19 mouse cellular contexts compared by ENCODE assay signal in genomic region chr11:35065959-35066414, GRCm38 (mm10). TPM values are rescaled to one million over a fixed set of nuclear protein-coding genes. Genes with fewer than 3 reads are reported as not detected.
A peak's percentile ranks its signal among the peaks of the same experiment; 100 is the strongest.
DNase-seq lines count a peak whose midpoint lies in the region; ATAC-seq and TF ChIP-seq lines count a peak whose summit lies in the region.
"Had no signal": no experiment of that assay in that cellular context is flagged by ENCODE, and none has a peak within 500 bp of the region (broad histone marks: within the 10 kb centered on the region; RNA-seq: fewer than 3 reads in every experiment).

No protein-coding gene starts in this region.

- H3K27ac ChIP-seq in embryonic facial prominence, embryonic 14.5 days (replicated peaks; ENCODE audit: low read depth, low read length): no peak overlapping the region
- H3K27ac ChIP-seq in limb, embryonic 14.5 days (replicated peaks; ENCODE audit: low read depth, low read length): peak overlapping the region; percentile 50; the same call in 1 of the 2 replicates
- H3K27ac ChIP-seq: forebrain, embryonic 10.5 days; hindbrain, embryonic 10.5 days; limb, embryonic 15.5 days had no signal

- ATAC-seq in embryonic facial prominence, embryonic 14.5 days (ENCODE audit: low read depth): no peak
- ATAC-seq in limb, embryonic 14.5 days (ENCODE audit: low FRiP score, low read depth): peak; percentile 82

- H3K27me3 ChIP-seq in embryonic facial prominence, embryonic 14.5 days (replicated peaks; ENCODE audit: control insufficient read depth, insufficient read depth, low read length): no peaks in the 10 kb centered on the region
- H3K27me3 ChIP-seq in limb, embryonic 14.5 days (ENCODE audit: control insufficient read depth, insufficient read depth, low read length): no peaks in the 10 kb centered on the region
- H3K27me3 ChIP-seq: limb, embryonic 15.5 days had no signal

- H3K4me3 ChIP-seq in embryonic facial prominence, embryonic 14.5 days (ENCODE audit: low read depth, low read length): no peak overlapping the region
- no peak overlapping the region for H3K4me3 ChIP-seq in limb, embryonic 14.5 days (replicated peaks; ENCODE audit: low read length)
- H3K4me3 ChIP-seq: forebrain, embryonic 10.5 days; hindbrain, embryonic 10.5 days; limb, embryonic 15.5 days had no signal

- DNase-seq in heart, adult 11 months: peak; percentile 97
- DNase-seq in heart, postnatal 25 days (ENCODE audit: low spot score): no peak
- DNase-seq in 3T3-L1 (ENCODE audit: low read depth, low spot score): peak; percentile 99
- DNase-seq in embryonic facial prominence, embryonic 14.5 days (ENCODE audit: low spot score): peak; percentile 17
- DNase-seq in limb, embryonic 14.5 days (ENCODE audit: low spot score): peak; percentile 34
- no peak for DNase-seq in adrenal gland, adult (ENCODE audit: inconsistent age in 2 of 2, low spot score in 1 of 2)
- DNase-seq in frontal cortex, postnatal 14 days (ENCODE audit: low spot score in 2 of 2): no peak
- DNase-seq in kidney, adult 18-20 months: no peak
- DNase-seq: adrenal gland, postnatal 36 days; cerebellum, adult 11 months; kidney, postnatal 10 days; layer of hippocampus, postnatal 36 days; thymus, postnatal 14 days had no signal

- no peak for TF ChIP-seq POLR2A in limb, embryonic 14.5 days (IDR thresholded peaks at IDR 0.05; ENCODE audit: borderline replicate concordance, extremely low read depth, insufficient read depth, insufficient read length)

- H3K4me2 ChIP-seq in embryonic facial prominence, embryonic 14.5 days (ENCODE audit: low read depth, low read length): no peak overlapping the region
- no peak overlapping the region for H3K4me2 ChIP-seq in limb, embryonic 14.5 days (replicated peaks; ENCODE audit: low read depth, low read length, severe bottlenecking)
- H3K4me2 ChIP-seq: limb, embryonic 15.5 days had no signal

- peaks cover 8% of the 10 kb centered on the region for H3K4me1 ChIP-seq in embryonic facial prominence, embryonic 14.5 days (ENCODE audit: control insufficient read depth, insufficient read depth, low read length)
- peaks cover 21% of the 10 kb centered on the region for H3K4me1 ChIP-seq in limb, embryonic 14.5 days (ENCODE audit: control insufficient read depth, insufficient read depth, low read length)
- H3K4me1 ChIP-seq: forebrain, embryonic 10.5 days had no signal

- H3K36me3 ChIP-seq in embryonic facial prominence, embryonic 14.5 days (ENCODE audit: control insufficient read depth, insufficient read depth, low read length): no peaks in the 10 kb centered on the region
- no peaks in the 10 kb centered on the region for H3K36me3 ChIP-seq in limb, embryonic 14.5 days (ENCODE audit: control insufficient read depth, insufficient read depth, low read length)
- H3K36me3 ChIP-seq: forebrain, embryonic 10.5 days; hindbrain, embryonic 10.5 days; limb, embryonic 15.5 days had no signal

- intact Hi-C loops in heart, postnatal 25 days (cut with DNase I): no loop called here

- H3K9me3 ChIP-seq in embryonic facial prominence, embryonic 14.5 days (ENCODE audit: control insufficient read depth, low read length): no peaks in the 10 kb centered on the region
- H3K9me3 ChIP-seq in limb, embryonic 14.5 days (ENCODE audit: control insufficient read depth, low read length): no peaks in the 10 kb centered on the region
- H3K9me3 ChIP-seq: forebrain, embryonic 10.5 days; hindbrain, embryonic 10.5 days; limb, embryonic 15.5 days had no signal

- H3K9ac ChIP-seq in embryonic facial prominence, embryonic 14.5 days (ENCODE audit: low read depth, low read length): no peak overlapping the region
- no peak overlapping the region for H3K9ac ChIP-seq in limb, embryonic 14.5 days (ENCODE audit: low read depth, low read length, severe bottlenecking)
- H3K9ac ChIP-seq: limb, embryonic 15.5 days had no signal

- WGBS in embryonic facial prominence, embryonic 14.5 days: 30% methylated on average over 4 of the region's 4 CpGs
- WGBS in limb, embryonic 14.5 days: 11% methylated on average over 4 of the region's 4 CpGs

RNA-seq across cellular contexts. Expression of gene Slit3, which starts 55.0 kb away (rescaled TPM):
- total RNA-seq in heart, postnatal 25 days (2021): 10 to 100 TPM; 12.7 to 15.4 TPM
- polyA plus RNA-seq in embryonic facial prominence, embryonic 14.5 days (2014; fragmentation: Nextera tagmentation; extraction: Ambion mirVana): 23.3 and 24.1 TPM in 2 replicates
- polyA plus RNA-seq in limb, embryonic 14.5 days (2012; rRNA removed): 32.9 and 41.2 TPM in 2 replicates
- 33.0 and 36.8 TPM in 2 replicates for polyA plus RNA-seq in limb, embryonic 14.5 days (2014; fragmentation: Nextera tagmentation; extraction: Ambion mirVana)
- total RNA-seq: common myeloid progenitor, adult 5-6 weeks; monocyte, adult 5-6 weeks; neutrophil, adult 5-6 weeks had no signal

Comparison
In these comparisons a context has a peak if more than half of its experiments do, and no peak if none do; other contexts are left out.
1. DNase-seq: peak in heart, adult 11 months (single experiment), 3T3-L1 (single experiment), embryonic facial prominence, embryonic 14.5 days (single experiment) and limb, embryonic 14.5 days (single experiment); none in heart, postnatal 25 days (single experiment), adrenal gland, adult (0 of 2), frontal cortex, postnatal 14 days (0 of 2) and kidney, adult 18-20 months (single experiment).